In genomic region chr8:10996247-10996646, GRCm38 (mm10) we compare ENCODE assay signal across 20 mouse cellular contexts. TPM values are rescaled to one million over a fixed set of nuclear protein-coding genes. Genes with fewer than 3 reads are reported as not detected.
DNase-seq lines count a peak whose midpoint lies in the region; ATAC-seq and TF ChIP-seq lines count a peak whose summit lies in the region.
"Had no signal": no experiment of that assay in that cellular context is flagged by ENCODE, and none has a peak within 500 bp of the region (broad histone marks: within the 10 kb centered on the region; RNA-seq: fewer than 3 reads in every experiment).

No protein-coding gene starts in this region.

- H3K9me3 ChIP-seq in heart, embryonic 16.5 days (replicated peaks; ENCODE audit: control insufficient read depth, low read length): no peaks in the 10 kb centered on the region
- H3K9me3 ChIP-seq in MEL (replicated peaks; ENCODE audit: insufficient read depth, low read length): no peaks in the 10 kb centered on the region
- no peaks in the 10 kb centered on the region for H3K9me3 ChIP-seq in liver, embryonic 16.5 days (replicated peaks; ENCODE audit: control insufficient read depth, low read length)

- intact Hi-C loops in heart, postnatal 25 days (cut with DNase I): no loop called here

- peaks cover 57% of the 10 kb centered on the region for H3K4me1 ChIP-seq in heart, embryonic 16.5 days (ENCODE audit: control insufficient read depth, insufficient read depth, low read length)
- peaks cover 45 to 74% of the 10 kb centered on the region in 2 experiments for H3K4me1 ChIP-seq in MEL (ENCODE audit: control insufficient read depth in 1 of 2, insufficient read depth in 2 of 2, low read length in 2 of 2)
- peaks cover 69% of the 10 kb centered on the region for H3K4me1 ChIP-seq in liver, embryonic 16.5 days (ENCODE audit: control insufficient read depth, low read depth, low read length)

- 45% methylated on average over 2 of the region's 2 CpGs for WGBS in heart, embryonic 16.5 days
- 28% methylated on average over 2 of the region's 2 CpGs for WGBS in liver, embryonic 16.5 days (ENCODE audit: insufficient replicate concordance)

- no peak overlapping the region for H3K4me3 ChIP-seq in heart, embryonic 16.5 days (ENCODE audit: low read length)
- H3K4me3 ChIP-seq in MEL (ENCODE audit: control insufficient read depth in 1 of 2, insufficient read depth in 1 of 2, low read depth in 2 of 2, low read length in 2 of 2): no peak overlapping the region; a peak in 1 of 4 replicates
- H3K4me3 ChIP-seq in liver, embryonic 16.5 days (ENCODE audit: low read depth, low read length): 0 out of 2 replicates have a peak overlapping the region, but pooled peaks have one; percentile 4
- H3K4me3 ChIP-seq: neural tube, embryonic 12.5 days had no signal

- no peak for TF ChIP-seq CTCF in MEL (IDR thresholded peaks at IDR 0.05 in 2 of 3, conservative IDR thresholded peaks at IDR 0.05 in 1 of 3; ENCODE audit: control insufficient read depth in 1 of 3, insufficient read depth in 1 of 3, low read depth in 2 of 3, low read length in 3 of 3, poor library complexity in 1 of 3, severe bottlenecking in 1 of 3)

- peaks cover 74% of the 10 kb centered on the region for H3K79me2 ChIP-seq in MEL (ENCODE audit: control insufficient read depth, insufficient read depth, low read length, poor library complexity)

- H3K9ac ChIP-seq in heart, embryonic 16.5 days (ENCODE audit: low read length): no peak overlapping the region
- peak overlapping the region; percentile 48; the same call in 1 of the 2 replicates for H3K9ac ChIP-seq in MEL (ENCODE audit: control insufficient read depth, low read depth, low read length, poor library complexity, severe bottlenecking)
- H3K9ac ChIP-seq in liver, embryonic 16.5 days (ENCODE audit: low read depth, low read length): no peak overlapping the region
- H3K9ac ChIP-seq: forebrain, postnatal 0 days; neural tube, embryonic 12.5 days had no signal

- no peak for ATAC-seq in heart, embryonic 16.5 days (replicated peaks; ENCODE audit: extremely low read depth, insufficient read depth, low FRiP score)
- ATAC-seq in liver, embryonic 16.5 days (ENCODE audit: low read depth): peak; percentile 75
- ATAC-seq: CD4-positive, CD25-positive, alpha-beta regulatory T cell, adult 4 months; forebrain, postnatal 0 days; hindbrain, embryonic 16.5 days; intestine, postnatal 0 days had no signal

- no peak overlapping the region for H3K4me2 ChIP-seq in heart, embryonic 16.5 days (ENCODE audit: low read depth, low read length)
- peak overlapping the region; percentile 18 for H3K4me2 ChIP-seq in liver, embryonic 16.5 days (ENCODE audit: low read depth, low read length)
- H3K4me2 ChIP-seq: neural tube, embryonic 12.5 days had no signal

- TF ChIP-seq EP300 in MEL (IDR thresholded peaks at IDR 0.05; ENCODE audit: low read depth in 1 of 2, low read length in 2 of 2): peak; percentile 84 to 94

- TF ChIP-seq RAD21 in MEL (IDR thresholded peaks at IDR 0.05; ENCODE audit: low read depth, low read length): no peak

- H3K27ac ChIP-seq in heart, embryonic 16.5 days (ENCODE audit: low read length): peak overlapping the region; percentile 31; the same call in 1 of the 2 replicates
- peak overlapping the region; percentile 93 for H3K27ac ChIP-seq in MEL (ENCODE audit: control insufficient read depth, low read depth, low read length)
- peak overlapping the region; percentile 7 for H3K27ac ChIP-seq in liver, embryonic 16.5 days (ENCODE audit: low read length)
- H3K27ac ChIP-seq: neural tube, embryonic 12.5 days had no signal

- no peaks in the 10 kb centered on the region for H3K27me3 ChIP-seq in heart, embryonic 16.5 days (ENCODE audit: control insufficient read depth, insufficient read depth, low read length)
- H3K27me3 ChIP-seq in MEL (ENCODE audit: control insufficient read depth in 1 of 2, insufficient read depth in 2 of 2, low read length in 2 of 2): no peaks in the 10 kb centered on the region
- H3K27me3 ChIP-seq in liver, embryonic 16.5 days (ENCODE audit: control insufficient read depth, insufficient read depth, low read depth, low read length): no peaks in the 10 kb centered on the region
- H3K27me3 ChIP-seq: neural tube, embryonic 12.5 days had no signal

- DNase-seq in heart, postnatal 25 days (ENCODE audit: low spot score): no peak
- DNase-seq in MEL (ENCODE audit: low read depth, low spot score): peak; percentile 87
- peak; percentile 77 for DNase-seq in c-Kit-positive CD71-positive TER-119-positive erythroid progenitor cells, embryonic 14.5 days (ENCODE audit: low spot score)
- no peak for DNase-seq in spleen, postnatal 4 days (ENCODE audit: low spot score in 2 of 2)
- no peak for DNase-seq in right cerebral cortex, postnatal 25 days
- DNase-seq: adrenal gland, adult 2 months; cerebellum, adult 11 months; cerebellum, postnatal 36 days; forebrain, postnatal 0 days; heart, postnatal 36 days; layer of hippocampus, postnatal 36 days; lung, adult 18-20 months; right cerebral cortex, postnatal 14 days; thymus, postnatal 25 days had no signal

- H3K36me3 ChIP-seq in heart, embryonic 16.5 days (ENCODE audit: control insufficient read depth, insufficient read depth): peaks cover 13% of the 10 kb centered on the region
- peaks cover 0 to 85% of the 10 kb centered on the region in 2 experiments; a peak in 2 of 4 replicates for H3K36me3 ChIP-seq in MEL (ENCODE audit: control insufficient read depth in 1 of 2, insufficient read depth in 2 of 2, low read length in 2 of 2)
- H3K36me3 ChIP-seq in liver, embryonic 16.5 days (ENCODE audit: control insufficient read depth, insufficient read depth): peaks cover 12% of the 10 kb centered on the region

- TF ChIP-seq POLR2A in MEL (IDR thresholded peaks at IDR 0.05; ENCODE audit: control insufficient read depth in 1 of 2, insufficient read depth in 1 of 2, low read depth in 1 of 2, low read length in 2 of 2, poor library complexity in 1 of 2): no peak; a peak in 1 of 4 replicates

TF ChIP-seq in MEL, 35 proteins besides CTCF, POLR2A, EP300 and RAD21:
- TF ChIP-seq ETS1 (IDR thresholded peaks at IDR 0.05; ENCODE audit: low read depth, low read length) (peak; percentile 81), RCOR1 (IDR thresholded peaks at IDR 0.05; ENCODE audit: low read depth, low read length) (peak; percentile 75), E2F4 (IDR thresholded peaks at IDR 0.05; ENCODE audit: borderline replicate concordance, low read depth, low read length) (no peak), USF2 (IDR thresholded peaks at IDR 0.05; ENCODE audit: borderline replicate concordance in 1 of 2, insufficient read depth in 1 of 2, low read depth in 1 of 2, low read length in 2 of 2) (no peak), ZNF384 (IDR thresholded peaks at IDR 0.05; ENCODE audit: low read depth, low read length) (peak; percentile 62), POLR2AphosphoS2 (IDR thresholded peaks at IDR 0.05; ENCODE audit: low read length) (no peak), NELFE (IDR thresholded peaks at IDR 0.05; ENCODE audit: low read depth, low read length) (no peak), ELF1 (IDR thresholded peaks at IDR 0.05; ENCODE audit: low read depth, low read length) (no peak), ZC3H11A (IDR thresholded peaks at IDR 0.05; ENCODE audit: low read depth, low read length) (no peak), MAZ (IDR thresholded peaks at IDR 0.05; ENCODE audit: low read depth, low read length) (peak; percentile 90), GATA1 (IDR thresholded peaks at IDR 0.05; ENCODE audit: low read depth, low read length) (peak; percentile 85), CHD2 (IDR thresholded peaks at IDR 0.05; ENCODE audit: low read length) (no peak), HCFC1 (IDR thresholded peaks at IDR 0.05; ENCODE audit: low read depth, low read length) (no peak), MAFK (IDR thresholded peaks at IDR 0.05; ENCODE audit: borderline replicate concordance, low read depth, low read length) (no peak), MAX (IDR thresholded peaks at IDR 0.05; ENCODE audit: low read length) (no peak), SIN3A (IDR thresholded peaks at IDR 0.05; ENCODE audit: low read length) (peak; percentile 75), MYB (IDR thresholded peaks at IDR 0.05; ENCODE audit: low read depth, low read length) (peak; percentile 55; the same call in 1 of the 2 replicates), TCF12 (IDR thresholded peaks at IDR 0.05; ENCODE audit: low read depth, low read length) (peak; percentile 82), TBP (IDR thresholded peaks at IDR 0.05; ENCODE audit: low read depth, low read length) (no peak), KAT2A (conservative IDR thresholded peaks at IDR 0.05; ENCODE audit: low read depth, low read length) (no peak), TAL1 (IDR thresholded peaks at IDR 0.05; ENCODE audit: low read length) (peak; percentile 87), MEF2A (IDR thresholded peaks at IDR 0.05; ENCODE audit: extremely low read depth, insufficient replicate concordance, low read depth, low read length, poor library complexity, severe bottlenecking) (no peak), NRF1 (IDR thresholded peaks at IDR 0.05; ENCODE audit: insufficient read depth, low read depth, low read length, poor library complexity, severe bottlenecking) (no peak), JUND (IDR thresholded peaks at IDR 0.05; ENCODE audit: low read depth, low read length) (peak; percentile 87; the same call in 1 of the 2 replicates), BHLHE40 (IDR thresholded peaks at IDR 0.05; ENCODE audit: borderline replicate concordance, low read depth, low read length) (no peak; the same call in 1 of the 2 replicates), UBTF (IDR thresholded peaks at IDR 0.05; ENCODE audit: borderline replicate concordance, insufficient read depth, low read depth, low read length) (no peak)

RNA-seq across cellular contexts. Expression of gene Irs2, which starts 12.0 kb away (rescaled TPM):
- polyA plus RNA-seq in heart, embryonic 16.5 days (2015; fragmentation: Nextera tagmentation; extraction: Ambion mirVana): 2.3 and 2.9 TPM in 2 replicates
- 10 to 100 TPM; 10.6 to 11.3 TPM for total RNA-seq in heart, postnatal 25 days (2021)
- 12.4 and 16.4 TPM in 2 replicates for total RNA-seq in MEL (2012; rRNA removed)
- polyA plus RNA-seq in MEL (2012; ENCODE audit: insufficient read depth in 1 of 2, insufficient read length in 2 of 2, low read depth in 1 of 2, low replicate concordance in 2 of 2, missing spikeins in 1 of 2): 10 to 100 TPM in 1 of 2 experiments, not detected in 1; 23.1 TPM
- polyA plus RNA-seq in liver, embryonic 16.5 days (2015; fragmentation: Nextera tagmentation; extraction: Ambion mirVana): 3.0 and 3.2 TPM in 2 replicates

Comparison
In these comparisons a context has a peak if more than half of its experiments do, and no peak if none do; other contexts are left out.
1. H3K27ac ChIP-seq: peak in every context shown above with its lines; median percentile 93 in MEL; 31 in heart, embryonic 16.5 days; 7 in liver, embryonic 16.5 days.
2. DNase-seq: peak in MEL (single experiment) and c-Kit-positive CD71-positive TER-119-positive erythroid progenitor cells, embryonic 14.5 days (single experiment); none in heart, postnatal 25 days (single experiment), spleen, postnatal 4 days (0 of 2) and right cerebral cortex, postnatal 25 days (single experiment).